Mouse (Mus musculus): Measurements from ENCODE around the gene Naip1. TPM values are rescaled to one million over a fixed set of nuclear protein-coding genes. Genes with fewer than 3 reads are reported as not detected.
"Not testable (repeated sequence)": the region's sequence is repeated elsewhere in the genome, so short reads cannot be mapped to it uniquely, and the experiment has no call there.

Naip1 gene
- total RNA-seq (2021) = 0.07 and 0.26 TPM in 2 replicates
- long read RNA-seq, experiment 1 = 0 reads
- long read RNA-seq, experiment 2 = 0 reads

- not testable (repeated sequence) for DNase-seq
Observed at GRCm38 (mm10) chr13:100452415-100453127, at the start of gene Naip1. Gene Naip1, minus strand, starts transcription at chr13:100452869.

- DNase-seq = not testable (repeated sequence)
Observed at GRCm38 (mm10) chr13:100499625-100500024, 47.0 kb upstream of the Naip1 start.

- no peak for DNase-seq
Observed at GRCm38 (mm10) chr13:100495337-100495736, 42.7 kb upstream of the Naip1 start.

GRCm38 (mm10) chr13:100494370-100494769, 41.7 kb upstream of the Naip1 start:
- peak; percentile 12 for DNase-seq

GRCm38 (mm10) chr13:100493313-100493712, 40.6 kb upstream of the Naip1 start:
- no peak for DNase-seq

GRCm38 (mm10) chr13:100492061-100492787, 39.6 kb upstream of the Naip1 start, which contains the start of gene Gtf2h2:
Gene Gtf2h2, minus strand, starts transcription at chr13:100492579.
- peak; percentile 92 for DNase-seq

GRCm38 (mm10) chr13:100491623-100492022, 39.0 kb upstream of the Naip1 start:
- DNase-seq = no peak

GRCm38 (mm10) chr13:100490424-100490823, 37.8 kb upstream of the Naip1 start:
- no peak for DNase-seq

GRCm38 (mm10) chr13:100483610-100484009, 30.9 kb upstream of the Naip1 start:
- no peak for DNase-seq

- no peak for DNase-seq
Observed at GRCm38 (mm10) chr13:100463527-100464222, 11.0 kb upstream of the Naip1 start.

- DNase-seq = no peak
Observed at GRCm38 (mm10) chr13:100461336-100461735, 8.7 kb upstream of the Naip1 start.

- no peak for DNase-seq
Observed at GRCm38 (mm10) chr13:100449495-100449894, 3.2 kb downstream of the Naip1 start.

- no peak for DNase-seq
Observed at GRCm38 (mm10) chr13:100440116-100440515, 12.6 kb downstream of the Naip1 start.

GRCm38 (mm10) chr13:100438701-100439100, 14.0 kb downstream of the Naip1 start:
- no peak for DNase-seq

GRCm38 (mm10) chr13:100437322-100437825, 15.3 kb downstream of the Naip1 start:
- no peak for DNase-seq

- not testable (repeated sequence) for DNase-seq
Observed at GRCm38 (mm10) chr13:100436556-100437163, 16.0 kb downstream of the Naip1 start.

GRCm38 (mm10) chr13:100419958-100420357, 32.7 kb downstream of the Naip1 start:
- DNase-seq = not testable (repeated sequence)

- no peak for DNase-seq
Observed at GRCm38 (mm10) chr13:100414428-100414827, 38.2 kb downstream of the Naip1 start.

- no peak for DNase-seq
Observed at GRCm38 (mm10) chr13:100409825-100410224, 42.8 kb downstream of the Naip1 start.

GRCm38 (mm10) chr13:100409181-100409580, 43.5 kb downstream of the Naip1 start:
- no peak for DNase-seq

- DNase-seq = no peak
Observed at GRCm38 (mm10) chr13:100408242-100408641, 44.4 kb downstream of the Naip1 start.

Measured in adrenal gland, postnatal 14 days (tissue).